Mouse (Mus musculus): Measurements from ENCODE around the gene Cdk5rap2. TPM values are rescaled to one million over a fixed set of nuclear protein-coding genes. Genes with fewer than 3 reads are reported as not detected.

Gene Cdk5rap2
- total RNA-seq, 2 experiments from 2014 or later, result 4.2 to 17.6 TPM

DNA sequence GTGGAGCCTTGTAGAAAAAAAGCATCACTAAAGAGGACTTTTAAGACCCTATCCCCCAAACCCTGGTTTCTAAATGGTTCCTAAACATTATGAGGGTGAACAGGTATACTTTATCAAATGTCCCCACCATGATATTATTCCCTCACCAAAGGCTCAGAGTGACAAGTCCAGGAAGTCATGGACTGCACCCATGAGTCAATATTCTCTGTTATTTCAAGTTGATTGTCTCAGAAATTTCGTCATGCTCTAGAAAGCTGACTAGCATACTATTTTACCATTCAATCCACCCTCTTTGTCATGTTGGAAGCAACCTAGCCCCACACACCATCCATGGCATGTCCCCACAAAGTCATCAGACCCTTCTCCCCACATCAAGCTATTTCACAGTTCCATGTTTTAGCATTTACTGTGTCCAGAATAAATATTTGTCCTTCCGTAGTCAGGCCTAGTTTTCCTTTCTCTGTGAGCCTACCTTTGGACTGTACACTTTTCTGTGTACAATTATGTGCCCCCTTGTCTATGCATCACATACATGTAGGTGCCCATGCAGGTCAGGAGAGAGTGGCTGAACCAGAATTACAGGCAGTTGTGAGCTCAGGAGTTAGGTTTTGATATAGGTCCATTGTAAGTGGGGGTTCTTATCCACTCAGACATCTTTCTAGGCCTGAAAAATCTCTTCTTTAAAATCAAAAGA, 142.9 kb downstream of the Cdk5rap2 start:
- ATAC-seq (replicated peaks; ENCODE audit: low FRiP score, poor library complexity, severe bottlenecking), result no peak

DNA sequence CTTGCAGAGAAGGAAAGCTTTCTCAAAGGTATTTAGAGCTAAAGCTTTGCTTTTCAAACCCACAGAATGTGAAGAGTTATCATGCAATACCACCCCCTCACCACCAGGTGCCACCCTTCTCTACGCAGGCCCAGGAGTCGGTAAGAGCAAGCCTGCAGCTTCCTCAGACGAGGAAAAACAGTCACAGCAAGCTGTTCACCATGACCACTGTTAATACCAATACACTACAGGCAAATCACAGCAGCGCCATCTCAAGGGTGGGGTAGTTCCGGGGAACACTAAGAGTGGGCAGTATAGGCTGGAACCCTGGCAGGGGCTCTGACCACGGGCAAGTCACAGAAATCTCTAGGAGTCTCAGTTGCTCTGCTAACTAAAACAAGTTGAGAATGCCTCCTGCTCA, 145.0 kb downstream of the Cdk5rap2 start:
- peak; percentile 70 for ATAC-seq (replicated peaks; ENCODE audit: low FRiP score, poor library complexity, severe bottlenecking)

DNA sequence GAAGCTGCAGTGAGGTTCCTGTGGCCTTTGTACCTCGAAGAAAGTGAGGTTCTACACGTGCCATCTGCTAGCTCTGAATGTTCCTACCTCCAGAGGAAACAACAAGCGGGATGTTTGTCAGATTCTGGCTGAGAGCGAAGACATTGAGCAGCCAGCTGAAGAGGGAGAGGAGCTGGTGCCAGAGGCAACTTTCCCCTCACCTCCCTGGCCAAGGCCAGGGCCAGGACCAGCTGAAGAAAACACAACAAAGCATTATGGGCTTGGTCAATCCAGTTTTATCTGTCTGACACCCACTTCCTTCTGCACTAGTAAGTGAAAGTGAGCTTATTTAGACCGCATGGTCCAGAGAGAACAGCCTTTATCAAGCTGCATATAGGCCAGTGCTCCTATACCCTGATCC, 147.4 kb downstream of the Cdk5rap2 start:
- ATAC-seq (replicated peaks; ENCODE audit: low FRiP score, poor library complexity, severe bottlenecking), result no peak

DNA sequence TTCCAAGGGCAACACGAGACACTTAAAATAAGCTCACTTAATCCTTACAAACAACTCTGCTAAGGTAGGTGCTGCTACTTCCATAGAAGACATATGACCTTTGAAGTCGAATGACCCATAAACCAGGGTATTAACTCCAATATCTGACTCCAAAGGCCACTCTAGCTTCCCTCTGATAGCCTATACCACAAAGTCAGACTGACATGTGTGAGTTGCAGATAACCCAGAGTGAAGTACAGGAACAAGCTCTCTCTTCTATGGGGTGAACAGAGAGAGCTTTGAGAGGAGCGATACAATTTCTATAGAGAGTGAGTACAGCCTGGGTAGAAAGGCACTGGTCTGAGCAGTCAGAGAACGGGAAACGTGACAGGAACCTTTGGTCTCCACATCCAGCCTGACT, 148.9 kb downstream of the Cdk5rap2 start:
- no peak for ATAC-seq (replicated peaks; ENCODE audit: low FRiP score, poor library complexity, severe bottlenecking)

DNA sequence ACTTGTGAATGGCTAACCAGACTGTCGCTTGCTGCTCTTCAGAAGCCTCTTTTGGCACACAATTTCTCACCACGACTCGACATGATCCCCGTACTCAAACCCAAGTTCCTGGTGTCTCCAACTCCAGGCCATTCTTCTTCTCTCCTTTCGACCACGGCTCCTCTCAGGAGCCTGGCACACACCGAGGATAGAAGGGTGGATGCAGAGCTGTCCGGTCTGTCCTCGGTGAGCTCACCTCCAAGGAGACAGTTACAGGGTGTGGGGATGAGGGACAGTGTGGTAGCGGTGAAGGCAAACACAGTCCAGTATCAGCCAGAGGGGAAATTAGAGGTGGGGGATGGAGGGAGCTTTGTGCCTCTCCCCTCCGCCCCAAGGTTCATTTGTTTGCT, 149.8 kb downstream of the Cdk5rap2 start:
- ATAC-seq (replicated peaks; ENCODE audit: low FRiP score, poor library complexity, severe bottlenecking), result no peak

DNA sequence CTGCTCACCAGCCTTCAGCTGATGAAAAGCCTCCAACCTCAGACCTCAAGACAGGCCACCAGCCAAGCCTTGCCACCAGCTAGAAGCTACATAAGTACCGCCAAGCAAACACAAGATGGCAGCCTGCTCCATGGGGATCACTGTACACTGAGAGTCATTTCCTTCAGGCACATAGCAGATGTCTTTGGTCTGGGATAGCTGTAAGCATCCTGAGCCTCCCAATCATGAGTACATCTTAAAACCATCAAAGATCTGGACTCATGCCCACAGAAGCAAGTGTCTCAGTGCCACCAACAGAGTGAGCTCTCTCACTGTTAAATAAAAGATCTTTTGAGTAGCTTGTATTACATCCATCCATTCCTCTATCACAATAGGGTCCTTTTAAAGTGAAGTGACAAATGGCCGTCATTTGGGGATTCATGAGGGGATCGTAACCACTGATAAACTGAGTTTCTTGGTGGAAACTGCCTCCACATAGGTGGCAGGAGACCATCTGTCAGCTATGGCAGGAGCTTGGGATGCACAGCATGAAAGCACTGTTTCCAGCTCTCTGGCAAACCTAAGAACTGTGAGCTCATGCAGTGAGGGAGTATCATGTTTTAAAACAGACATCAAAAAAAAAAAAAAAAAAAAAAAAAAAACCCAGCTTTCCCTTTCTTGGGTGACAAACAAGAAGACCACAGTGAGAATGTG, 150.4 kb downstream of the Cdk5rap2 start:
- ATAC-seq (replicated peaks; ENCODE audit: low FRiP score, poor library complexity, severe bottlenecking), result no peak

DNA sequence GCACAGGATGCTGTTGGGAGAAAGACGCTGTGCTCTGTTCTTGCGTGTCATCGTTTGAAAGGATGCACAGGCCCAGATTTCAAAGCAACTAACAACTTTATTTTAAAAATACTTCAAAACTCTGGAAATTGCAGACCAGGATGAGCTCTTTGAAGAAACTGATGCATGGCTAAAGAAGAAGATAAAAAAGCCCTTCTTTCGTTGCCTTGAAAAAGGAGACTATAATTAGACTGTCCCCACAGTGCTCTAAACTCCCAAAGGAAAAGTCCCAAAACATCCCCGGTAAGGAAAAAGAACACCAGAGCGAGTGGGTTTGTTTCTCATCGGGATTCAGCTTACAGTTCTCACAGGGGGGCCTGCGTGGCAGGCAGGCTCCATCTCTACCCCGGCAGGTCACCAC, 151.4 kb downstream of the Cdk5rap2 start:
- no peak for ATAC-seq (replicated peaks; ENCODE audit: low FRiP score, poor library complexity, severe bottlenecking)

DNA sequence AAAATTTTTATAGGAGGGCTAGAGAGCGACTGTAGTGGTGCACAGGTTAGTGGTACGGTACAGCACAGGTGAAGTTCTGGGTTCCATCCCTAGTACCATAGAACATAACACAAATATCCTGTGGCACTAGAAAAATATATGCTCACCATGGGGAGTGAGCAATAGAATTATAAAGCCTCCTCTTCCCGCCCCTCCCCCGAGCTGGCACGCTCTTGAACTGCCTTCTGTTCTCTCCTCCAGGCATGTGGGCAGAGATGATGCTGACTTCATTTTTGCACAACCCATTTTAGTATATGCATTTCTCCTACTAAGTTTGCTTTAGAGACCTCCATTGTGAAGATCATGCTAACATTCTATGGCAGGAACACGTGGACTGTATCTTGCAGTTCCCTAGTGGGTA, 152.0 kb downstream of the Cdk5rap2 start:
- ATAC-seq (replicated peaks; ENCODE audit: low FRiP score, poor library complexity, severe bottlenecking), result no peak

DNA sequence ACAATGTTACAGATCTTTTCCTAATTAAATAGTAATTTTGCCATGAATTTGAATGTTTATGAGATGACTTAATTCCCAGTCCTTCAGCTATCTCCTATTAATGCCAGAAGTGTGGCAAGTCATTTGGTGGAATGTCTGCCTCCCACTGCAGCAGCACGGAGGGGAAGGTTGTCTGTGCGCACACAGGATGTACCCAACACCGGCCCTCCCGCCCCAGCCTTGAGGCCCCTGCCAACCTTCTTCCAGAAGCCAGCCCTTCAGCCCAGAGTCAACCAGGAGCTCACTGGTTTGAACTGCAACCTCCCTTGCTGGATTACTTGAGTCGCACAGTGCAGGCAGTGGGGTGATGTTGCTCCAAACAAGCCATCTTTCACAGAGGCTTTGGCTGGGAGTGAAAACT, 158.5 kb downstream of the Cdk5rap2 start:
- ATAC-seq (replicated peaks; ENCODE audit: low FRiP score, poor library complexity, severe bottlenecking), result no peak

DNA sequence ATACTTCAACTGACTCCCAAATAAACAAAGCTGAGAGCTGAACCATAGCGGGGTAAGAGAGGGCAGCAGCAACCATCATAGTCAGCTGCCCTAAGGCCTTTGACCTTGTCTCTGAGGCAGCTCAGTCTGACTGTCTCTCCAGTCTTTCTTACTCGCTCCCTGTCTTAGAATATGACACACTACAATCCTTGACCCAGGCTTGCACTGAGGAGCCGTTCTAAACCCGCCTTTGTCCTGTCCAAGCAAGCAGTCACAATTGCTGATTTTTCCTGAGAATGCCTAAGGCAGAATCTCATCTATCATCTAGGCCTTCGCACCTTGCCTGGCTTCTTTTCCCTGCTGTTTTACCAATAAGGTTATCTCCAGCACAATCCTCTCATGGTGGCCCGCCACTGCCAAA, 164.5 kb downstream of the Cdk5rap2 start:
- ATAC-seq (replicated peaks; ENCODE audit: low FRiP score, poor library complexity, severe bottlenecking), result no peak

DNA sequence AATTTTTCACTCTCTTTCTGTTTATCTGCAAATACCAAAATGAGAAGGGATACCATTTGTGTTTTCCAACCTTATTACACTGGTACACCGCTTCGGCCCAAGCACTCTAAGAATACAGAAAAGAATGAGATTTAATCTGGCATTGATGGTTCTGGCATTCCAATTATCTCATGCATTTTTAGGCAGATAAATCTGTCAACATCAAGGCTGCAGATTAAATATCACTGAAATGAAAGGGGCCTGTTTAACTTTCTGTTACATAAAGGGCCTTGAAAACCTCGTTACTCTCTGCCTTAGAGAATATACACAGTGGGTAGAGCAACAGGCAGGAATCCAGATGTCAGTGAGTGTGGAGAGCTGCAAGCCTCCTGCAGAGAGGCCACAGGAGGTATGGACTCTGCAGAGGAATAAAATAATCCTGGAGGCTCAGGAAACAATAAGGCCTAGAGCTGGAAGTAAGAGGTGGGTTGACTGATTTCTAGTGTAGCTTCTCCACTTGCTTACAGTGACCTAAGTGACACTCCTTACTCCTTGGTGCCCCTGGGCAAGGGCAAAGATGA, 166.6 kb downstream of the Cdk5rap2 start:
- ATAC-seq (replicated peaks; ENCODE audit: low FRiP score, poor library complexity, severe bottlenecking), result no peak

DNA sequence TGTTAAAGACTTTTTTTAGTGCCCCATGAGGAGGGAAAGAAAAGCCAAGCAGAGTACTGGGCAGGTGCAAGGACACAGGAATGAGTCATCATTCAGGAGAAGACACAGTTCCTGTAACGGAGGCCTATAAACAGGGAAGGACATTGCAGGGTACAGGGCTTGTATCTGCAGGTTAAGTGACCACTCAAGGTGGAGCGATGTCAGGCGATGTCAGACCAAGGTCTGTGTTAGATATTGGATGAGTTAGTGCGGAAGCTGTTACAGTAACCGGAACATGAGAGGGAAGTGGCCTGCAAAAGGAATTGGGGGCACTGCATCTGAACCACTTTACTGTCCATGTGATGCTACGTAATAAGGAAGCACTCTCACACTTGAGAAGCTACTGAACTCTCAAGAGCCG, 170.5 kb downstream of the Cdk5rap2 start:
- ATAC-seq (replicated peaks; ENCODE audit: low FRiP score, poor library complexity, severe bottlenecking), result no peak

DNA sequence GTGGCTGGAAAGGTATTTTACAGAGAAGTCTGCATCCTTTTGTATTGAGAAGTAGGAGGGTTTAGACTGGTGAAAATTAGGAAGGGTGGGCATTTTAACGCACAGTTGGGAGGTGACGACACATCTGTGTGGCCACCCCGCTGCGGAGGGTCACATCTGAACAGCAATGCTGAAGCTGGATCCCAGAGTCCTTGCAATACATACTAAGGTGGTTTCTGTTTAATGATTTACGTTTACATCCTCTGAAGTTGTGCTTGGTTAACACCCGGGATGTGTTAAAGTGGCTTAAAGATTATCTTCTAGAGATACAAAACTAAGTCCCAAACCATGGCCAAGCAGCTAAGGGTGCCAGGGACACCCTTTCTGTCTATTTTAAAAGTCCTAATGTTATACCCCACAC, 171.4 kb downstream of the Cdk5rap2 start:
- no peak for ATAC-seq (replicated peaks; ENCODE audit: low FRiP score, poor library complexity, severe bottlenecking)

DNA sequence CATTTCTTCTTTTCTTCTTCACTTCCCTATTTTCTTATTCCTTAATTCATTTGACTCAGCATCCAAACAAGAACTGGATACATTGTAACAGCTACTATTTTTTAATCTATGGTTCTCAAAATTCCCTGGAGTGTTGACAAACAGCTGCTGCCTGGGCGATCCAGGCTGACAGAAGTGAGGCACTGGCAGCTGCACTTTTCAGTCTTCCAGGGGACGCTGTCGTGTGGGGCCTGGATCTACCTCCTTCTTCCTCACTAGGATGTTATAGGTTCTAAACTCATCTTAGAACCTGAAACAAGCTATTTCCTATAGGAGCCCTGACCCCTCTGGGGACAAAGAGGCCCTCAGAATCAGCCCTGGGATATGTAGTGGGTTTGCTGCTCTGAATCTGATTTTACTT, 177.9 kb downstream of the Cdk5rap2 start:
- ATAC-seq (replicated peaks; ENCODE audit: low FRiP score, poor library complexity, severe bottlenecking), result no peak

DNA sequence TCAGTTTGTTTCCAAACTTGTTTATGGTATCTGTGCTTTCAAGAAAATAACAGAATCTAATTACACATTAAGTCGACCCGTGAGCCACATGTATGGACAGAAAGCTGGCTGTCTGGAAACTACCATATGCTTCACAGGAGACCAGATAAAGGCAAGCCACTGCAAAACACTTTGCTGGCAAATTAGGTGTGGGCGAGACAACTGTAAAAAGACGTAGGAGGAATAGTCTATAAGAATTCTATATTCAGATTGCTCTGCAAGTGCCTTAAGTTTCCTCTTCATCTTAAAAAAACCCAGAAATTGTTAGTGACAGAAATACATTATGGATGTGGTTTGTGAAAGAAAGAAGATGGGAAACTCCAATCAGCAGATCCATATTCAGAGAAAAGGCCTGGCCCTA, 180.4 kb downstream of the Cdk5rap2 start:
- ATAC-seq (replicated peaks; ENCODE audit: low FRiP score, poor library complexity, severe bottlenecking), result no peak

DNA sequence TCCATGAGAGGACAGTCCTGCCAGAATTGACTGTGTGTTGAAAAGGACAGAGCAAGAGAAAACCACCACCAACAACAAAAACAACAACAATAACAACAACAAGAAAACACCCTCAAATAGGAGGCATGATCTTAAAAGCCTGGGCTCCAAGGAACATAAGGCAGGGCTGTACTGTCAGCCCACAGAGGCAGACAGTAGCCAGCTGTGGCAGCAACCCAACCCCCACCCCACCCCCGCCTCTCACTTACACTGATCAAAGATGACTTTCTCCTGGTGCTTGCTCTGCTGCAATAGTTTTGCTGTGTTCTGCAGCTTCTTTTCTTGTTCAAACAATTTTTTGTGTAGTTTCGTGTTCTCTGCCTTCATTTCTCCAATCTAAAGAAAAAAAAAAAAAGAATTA, 181.9 kb downstream of the Cdk5rap2 start:
- ATAC-seq (replicated peaks; ENCODE audit: low FRiP score, poor library complexity, severe bottlenecking), result no peak

DNA sequence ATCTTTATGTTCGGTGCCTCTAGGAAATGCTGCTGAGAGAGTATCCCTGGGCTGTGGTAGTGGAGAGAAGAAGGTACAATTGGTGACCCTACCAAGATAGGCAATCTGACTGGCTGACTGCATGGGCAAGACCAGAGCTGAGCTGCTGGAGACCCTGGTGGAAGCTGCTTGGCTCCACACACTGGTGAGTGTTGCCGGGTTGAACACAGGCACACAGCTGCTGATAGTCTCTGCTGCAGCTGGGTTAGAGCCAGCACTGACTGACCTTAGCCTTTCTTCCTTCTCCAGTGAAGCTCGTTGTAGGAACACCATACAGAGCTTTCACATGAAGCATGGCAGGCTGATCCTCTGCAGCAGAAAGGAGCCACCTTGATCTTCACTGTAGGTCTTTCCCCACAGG, 182.6 kb downstream of the Cdk5rap2 start:
- ATAC-seq (replicated peaks; ENCODE audit: low FRiP score, poor library complexity, severe bottlenecking), result no peak

DNA sequence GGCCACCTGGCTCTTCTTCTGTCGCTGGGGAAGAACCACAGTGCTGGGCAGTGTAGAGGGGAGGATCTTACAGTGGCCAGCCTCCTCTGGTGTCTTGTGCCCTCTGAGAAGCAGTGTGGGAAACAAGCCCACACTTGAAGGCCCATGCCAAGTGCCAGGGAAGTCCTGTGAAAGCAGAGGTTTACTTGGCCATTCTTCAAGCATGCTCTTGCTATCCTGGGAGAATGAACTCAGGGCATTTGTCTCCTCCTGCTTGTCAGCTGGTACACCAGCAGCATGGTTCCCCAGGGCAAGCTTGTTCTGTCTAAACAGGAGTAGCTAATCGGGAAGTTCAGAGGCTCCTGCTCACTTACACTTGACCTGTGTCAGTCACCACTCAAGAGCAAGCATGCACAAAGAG, 185.7 kb downstream of the Cdk5rap2 start:
- ATAC-seq (replicated peaks; ENCODE audit: low FRiP score, poor library complexity, severe bottlenecking), result no peak

DNA sequence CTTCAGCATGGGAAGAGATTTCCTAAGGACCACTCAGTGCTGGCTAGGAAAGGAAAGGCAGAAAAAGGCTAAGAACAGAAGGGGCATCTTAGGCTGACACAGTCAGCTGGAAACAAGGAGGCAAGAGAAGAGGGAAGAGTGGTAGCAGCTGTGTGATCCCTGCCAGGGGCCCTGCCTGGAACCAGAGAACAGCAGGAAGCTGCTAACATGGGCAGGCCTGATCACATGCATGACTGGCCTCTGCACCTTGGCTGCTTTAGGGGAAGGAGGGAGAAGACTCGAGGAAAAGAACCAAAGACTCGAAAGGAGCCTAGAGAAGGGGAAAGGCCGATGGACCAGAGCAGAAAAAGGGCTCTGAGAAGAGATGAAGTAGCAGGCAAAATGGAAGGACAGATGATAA, 188.4 kb downstream of the Cdk5rap2 start:
- ATAC-seq (replicated peaks; ENCODE audit: low FRiP score, poor library complexity, severe bottlenecking), result no peak

DNA sequence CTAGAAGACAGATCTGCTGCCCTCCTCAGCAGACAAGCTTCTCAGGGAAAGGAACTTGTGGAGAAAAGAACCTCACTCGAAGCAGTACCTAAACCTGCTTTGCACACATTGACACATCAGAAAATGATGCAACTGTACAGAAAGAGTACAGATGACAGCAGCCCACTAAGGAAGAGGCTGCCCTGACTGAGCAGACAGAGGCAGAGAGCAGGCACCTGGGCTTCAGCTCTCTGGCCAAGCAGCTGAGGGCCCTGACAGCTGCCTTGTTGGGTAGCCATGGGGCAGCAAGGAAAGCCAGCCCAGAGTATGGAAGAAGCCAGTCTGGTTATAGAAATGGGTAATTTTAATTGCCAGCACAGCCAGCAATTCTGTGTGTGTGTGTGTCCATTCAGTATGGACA, 188.9 kb downstream of the Cdk5rap2 start:
- ATAC-seq (replicated peaks; ENCODE audit: low FRiP score, poor library complexity, severe bottlenecking), result no peak

Measured in erythroblast, adult 5-6 weeks (primary cell).